Mouse (Mus musculus) embryonic facial prominence, embryonic 12.5 days (tissue): ENCODE results near the gene Prl8a1. TPM values are rescaled to one million over a fixed set of nuclear protein-coding genes. Genes with fewer than 3 reads are reported as not detected.

Experiments
- ATAC-seq: fragments of 200-750 bp; cut with Nextera tagmentation; 2 replicates; pipeline ENCODE4 v1.8.0; 2017; ENCODE audit not compliant: insufficient number of reproducible peaks, insufficient read depth, low FRiP score, low TSS enrichment
- H3K27ac ChIP-seq: fragments of 300-500 bp; sonication (generic); 2 replicates; pipeline ENCODE4 v1.5.1; 2016; ENCODE audit warnings: mild to moderate bottlenecking
- H3K27me3 ChIP-seq: fragments of 300-500 bp; sonication (generic); 2 replicates; pipeline ENCODE4 v1.6.1; 2016; ENCODE audit warnings: mild to moderate bottlenecking, moderate library complexity
- H3K36me3 ChIP-seq: fragments of 300-500 bp; sonication (generic); 2 replicates; pipeline ENCODE4 v1.6.1; 2016; ENCODE audit warnings: mild to moderate bottlenecking
- H3K4me1 ChIP-seq: fragments of 300-500 bp; sonication (generic); 2 replicates; pipeline ENCODE4 v1.6.1; 2016
- H3K4me2 ChIP-seq: fragments of 300-500 bp; sonication (generic); replicated peaks from 2 replicates; pipeline ENCODE4 v1.6.1; 2016; ENCODE audit warnings: mild to moderate bottlenecking, moderate library complexity
- H3K4me3 ChIP-seq: fragments of 300-500 bp; sonication (generic); 2 replicates; pipeline ENCODE4 v1.5.1; 2016; ENCODE audit warnings: mild to moderate bottlenecking
- H3K9ac ChIP-seq: fragments of 300-500 bp; sonication (generic); 2 replicates; pipeline ENCODE4 v1.6.1; 2016; ENCODE audit warnings: mild to moderate bottlenecking, moderate library complexity
- H3K9me3 ChIP-seq: fragments of 300-500 bp; sonication (generic); 2 replicates; pipeline ENCODE4 v1.6.1; 2016; ENCODE audit warnings: mild to moderate bottlenecking, moderate library complexity
- WGBS: fragments of 180-500 bp; shearing (Covaris S2); methylation state at CpG from one replicate; pipeline ENCODE4 v1.1.7; 2016; 5-methylcytosine and 5-hydroxymethylcytosine counted together
- polyA plus RNA-seq: library from polyadenylated mRNA; unstranded; fragments of >200 nt; fragmentation: Nextera tagmentation; extraction: Ambion mirVana; gene quantifications from 2 replicates; pipeline ENCODE4 v1.2.1, GENCODE M21; 2016

Prl8a1 gene
- polyA plus RNA-seq = not detected in 2 replicates

GRCm38 (mm10) chr13:27582071-27582470 lies at the start of gene Prl8a1:
Gene Prl8a1, minus strand, starts transcription at chr13:27582171.
- no peaks in the 10 kb centered on the region for H3K4me1 ChIP-seq
- H3K27me3 ChIP-seq = no peaks in the 10 kb centered on the region
- no peak within 1 kb of the TSS for H3K9ac ChIP-seq
- H3K4me2 ChIP-seq = no peak within 1 kb of the TSS
- WGBS = 76% methylated on average over 2 of the region's 2 CpGs
- H3K9me3 ChIP-seq = no peaks in the 10 kb centered on the region
- no peak for ATAC-seq
- H3K27ac ChIP-seq = no peak within 1 kb of the TSS
- no peaks in the 10 kb centered on the region for H3K36me3 ChIP-seq
- no peak within 1 kb of the TSS for H3K4me3 ChIP-seq

GRCm38 (mm10) chr13:27610482-27610881 lies 28.5 kb upstream of the Prl8a1 start, which contains the start of gene Prl7b1:
Gene Prl7b1, minus strand, starts transcription at chr13:27610582.
- Histone ChIP-seq H3K4me2 (no peak within 1 kb of the TSS), H3K36me3 (no peaks in the 10 kb centered on the region), H3K9me3 (no peaks in the 10 kb centered on the region), H3K27ac (no peak within 1 kb of the TSS), H3K27me3 (no peaks in the 10 kb centered on the region), H3K9ac (no peak within 1 kb of the TSS), H3K4me1 (no peaks in the 10 kb centered on the region), H3K4me3 (no peak within 1 kb of the TSS)
- no peak for ATAC-seq
- 78% methylated on average over 4 of the region's 4 CpGs for WGBS

DNA sequence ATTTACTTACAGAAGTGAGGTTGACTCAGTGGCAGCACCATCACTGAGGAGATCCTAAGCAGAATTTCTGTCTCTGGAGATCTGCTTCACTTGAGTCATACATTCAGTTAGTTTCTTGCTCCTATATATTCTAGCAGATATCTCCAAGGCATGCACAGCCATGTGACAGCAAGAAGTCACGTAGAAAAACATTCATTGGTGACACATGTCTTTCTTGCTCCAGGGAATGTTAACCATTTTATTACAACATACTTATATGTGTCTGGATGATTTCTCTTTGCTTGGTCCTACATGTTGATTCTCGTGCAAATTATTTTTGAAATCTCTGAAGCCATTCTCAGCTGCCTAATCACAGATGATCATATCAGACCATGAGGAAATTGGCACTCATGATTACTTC lies 17.5 kb downstream of the Prl8a1 start, which contains the start of gene Prl8a9:
Gene Prl8a9 (minus strand): TSS at position 101 of the 400 bp plus-strand sequence.
- H3K4me1 ChIP-seq = no peaks in the 10 kb centered on the region
- no peaks in the 10 kb centered on the region for H3K36me3 ChIP-seq
- H3K4me3 ChIP-seq = no peak within 1 kb of the TSS
- no peaks in the 10 kb centered on the region for H3K27me3 ChIP-seq
- no peaks in the 10 kb centered on the region for H3K9me3 ChIP-seq
- ATAC-seq = no peak
- H3K9ac ChIP-seq = no peak within 1 kb of the TSS
- no peak within 1 kb of the TSS for H3K4me2 ChIP-seq
- H3K27ac ChIP-seq = no peak within 1 kb of the TSS
- WGBS = 79% methylated on average over 2 of the region's 2 CpGs

DNA sequence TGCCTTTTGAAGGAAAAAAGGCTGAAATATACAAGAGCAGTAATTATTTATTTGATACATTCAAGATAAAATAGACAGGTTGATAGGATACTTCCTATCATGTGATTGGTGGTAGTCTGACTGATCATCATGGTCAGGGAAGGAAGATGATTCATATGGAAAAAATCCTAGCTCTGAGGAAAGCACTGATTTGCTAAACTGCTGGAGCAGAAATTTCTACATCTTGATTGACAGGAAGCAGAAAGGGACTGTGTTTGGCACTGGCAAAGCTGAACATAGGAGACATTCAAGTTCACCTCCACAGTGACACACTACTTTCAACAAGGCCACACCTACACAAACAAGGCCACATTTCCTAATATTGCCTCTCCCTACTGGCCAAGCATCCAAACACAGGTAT lies 28.6 kb downstream of the Prl8a1 start:
- Histone ChIP-seq H3K27ac (no peak overlapping the region), H3K9me3 (no peaks in the 10 kb centered on the region), H3K4me1 (no peaks in the 10 kb centered on the region), H3K36me3 (no peaks in the 10 kb centered on the region), H3K9ac (no peak overlapping the region), H3K27me3 (no peaks in the 10 kb centered on the region), H3K4me2 (no peak overlapping the region), H3K4me3 (no peak overlapping the region)
- ATAC-seq = no peak

Other genes with a start within 250 kb of the Prl8a1 start
- gene Prl8a2, start 236.5 kb downstream of the Prl8a1 start, polyA plus RNA-seq = not detected in 2 replicates
- gene Prl2b1, start 191.3 kb downstream of the Prl8a1 start, polyA plus RNA-seq = not detected in 2 replicates
- not detected in 2 replicates for gene Prl8a6, start 143.5 kb downstream of the Prl8a1 start, polyA plus RNA-seq
- gene Prl8a8, start 69.0 kb downstream of the Prl8a1 start, polyA plus RNA-seq = not detected in 2 replicates
- gene Prl8a9, start 17.6 kb downstream of the Prl8a1 start, polyA plus RNA-seq = not detected in 2 replicates
- not detected in 2 replicates for gene Prl7b1, start 28.4 kb upstream of the Prl8a1 start, polyA plus RNA-seq
- not detected in 2 replicates for gene Prl7a1, start 60.3 kb upstream of the Prl8a1 start, polyA plus RNA-seq
- not detected in 2 replicates for gene Prl7a2, start 85.9 kb upstream of the Prl8a1 start, polyA plus RNA-seq
- gene Prl7d1, start 134.6 kb upstream of the Prl8a1 start, polyA plus RNA-seq = not detected in 2 replicates
- not detected in 2 replicates for gene Prl7c1, start 198.6 kb upstream of the Prl8a1 start, polyA plus RNA-seq
- gene Prl2a1, start 219.5 kb upstream of the Prl8a1 start, polyA plus RNA-seq = not detected in 2 replicates